Comparison of ENCODE assay signal across 15 mouse cellular contexts in genomic region chr4:93341568-93341967, GRCm38 (mm10).
"Had no signal": no experiment of that assay in that cellular context is flagged by ENCODE, and none has a peak within 500 bp of the region (broad histone marks: within the 10 kb centered on the region; RNA-seq: fewer than 3 reads in every experiment).

No protein-coding gene starts in this region.

- H3K27me3 ChIP-seq: kidney, embryonic 15.5 days; limb, embryonic 15.5 days; liver, embryonic 13.5 days; midbrain, embryonic 13.5 days; neural tube, embryonic 15.5 days had no signal

- DNase-seq: kidney, adult 2 months; kidney, postnatal 14 days; liver, embryonic 13.5 days; liver, postnatal 0 days; right cerebral cortex, adult 18-20 months; right cerebral cortex, postnatal 25 days; thymus, postnatal 4 days had no signal

- H3K9me3 ChIP-seq: kidney, embryonic 15.5 days; limb, embryonic 15.5 days; liver, embryonic 13.5 days; midbrain, embryonic 13.5 days; neural tube, embryonic 15.5 days had no signal

- H3K27ac ChIP-seq: kidney, embryonic 15.5 days; left cerebral cortex, adult 2 months; limb, embryonic 15.5 days; liver, embryonic 13.5 days; midbrain, embryonic 13.5 days; neural tube, embryonic 15.5 days; stomach, postnatal 0 days had no signal

- H3K36me3 ChIP-seq: kidney, embryonic 15.5 days; limb, embryonic 15.5 days; liver, embryonic 13.5 days; midbrain, embryonic 13.5 days; neural tube, embryonic 15.5 days had no signal

- H3K9ac ChIP-seq: kidney, embryonic 15.5 days; limb, embryonic 15.5 days; liver, embryonic 13.5 days; liver, postnatal 0 days; midbrain, embryonic 13.5 days; neural tube, embryonic 15.5 days had no signal

- H3K4me1 ChIP-seq: kidney, embryonic 15.5 days; limb, embryonic 15.5 days; midbrain, embryonic 13.5 days; neural tube, embryonic 15.5 days had no signal

- ATAC-seq: intestine, embryonic 16.5 days; liver, postnatal 0 days; midbrain, embryonic 13.5 days had no signal

- H3K4me3 ChIP-seq: kidney, embryonic 15.5 days; left cerebral cortex, adult 2 months; limb, embryonic 15.5 days; liver, embryonic 13.5 days; midbrain, embryonic 13.5 days; myocyte; neural tube, embryonic 15.5 days had no signal
